Mouse (Mus musculus) embryonic facial prominence, embryonic 12.5 days (tissue): ENCODE results near the gene Tmem189. TPM values are rescaled to one million over a fixed set of nuclear protein-coding genes. Genes with fewer than 3 reads are reported as not detected.

Experiments
- ATAC-seq: fragments of 200-750 bp; cut with Nextera tagmentation; 2 replicates; pipeline ENCODE4 v1.8.0; 2017; ENCODE audit not compliant: insufficient number of reproducible peaks, insufficient read depth, low FRiP score, low TSS enrichment
- H3K27ac ChIP-seq: fragments of 300-500 bp; sonication (generic); 2 replicates; pipeline ENCODE4 v1.5.1; 2016; ENCODE audit warnings: mild to moderate bottlenecking
- H3K27me3 ChIP-seq: fragments of 300-500 bp; sonication (generic); 2 replicates; pipeline ENCODE4 v1.6.1; 2016; ENCODE audit warnings: mild to moderate bottlenecking, moderate library complexity
- H3K36me3 ChIP-seq: fragments of 300-500 bp; sonication (generic); 2 replicates; pipeline ENCODE4 v1.6.1; 2016; ENCODE audit warnings: mild to moderate bottlenecking
- H3K4me1 ChIP-seq: fragments of 300-500 bp; sonication (generic); 2 replicates; pipeline ENCODE4 v1.6.1; 2016
- H3K4me2 ChIP-seq: fragments of 300-500 bp; sonication (generic); replicated peaks from 2 replicates; pipeline ENCODE4 v1.6.1; 2016; ENCODE audit warnings: mild to moderate bottlenecking, moderate library complexity
- H3K4me3 ChIP-seq: fragments of 300-500 bp; sonication (generic); 2 replicates; pipeline ENCODE4 v1.5.1; 2016; ENCODE audit warnings: mild to moderate bottlenecking
- H3K9ac ChIP-seq: fragments of 300-500 bp; sonication (generic); 2 replicates; pipeline ENCODE4 v1.6.1; 2016; ENCODE audit warnings: mild to moderate bottlenecking, moderate library complexity
- H3K9me3 ChIP-seq: fragments of 300-500 bp; sonication (generic); 2 replicates; pipeline ENCODE4 v1.6.1; 2016; ENCODE audit warnings: mild to moderate bottlenecking, moderate library complexity
- WGBS: fragments of 180-500 bp; shearing (Covaris S2); methylation state at CpG from one replicate; pipeline ENCODE4 v1.1.7; 2016; 5-methylcytosine and 5-hydroxymethylcytosine counted together
- polyA plus RNA-seq: library from polyadenylated mRNA; unstranded; fragments of >200 nt; fragmentation: Nextera tagmentation; extraction: Ambion mirVana; gene quantifications from 2 replicates; pipeline ENCODE4 v1.2.1, GENCODE M21; 2016

Gene Tmem189
- polyA plus RNA-seq, 1 experiment from 2014 or later = 45.0 TPM

GRCm38 (mm10) chr2:167605817-167606744 lies 83.5 kb downstream of the Tmem189 start:
- Histone ChIP-seq H3K4me3 (no peak overlapping the region), H3K4me2 (no peak overlapping the region), H3K27ac (no peak overlapping the region), H3K4me1 (peaks cover 16% of the 10 kb centered on the region), H3K27me3 (no peaks in the 10 kb centered on the region), H3K9me3 (no peaks in the 10 kb centered on the region), H3K9ac (no peak overlapping the region), H3K36me3 (peaks cover 31% of the 10 kb centered on the region)
- ATAC-seq = no peak
- 74% methylated on average over 17 of the region's 17 CpGs for WGBS

- Histone ChIP-seq H3K4me2 (no peak overlapping the region), H3K27ac (no peak overlapping the region), H3K4me1 (peaks cover 23% of the 10 kb centered on the region), H3K4me3 (no peak overlapping the region), H3K9ac (no peak overlapping the region), H3K36me3 (peaks cover 28% of the 10 kb centered on the region), H3K9me3 (no peaks in the 10 kb centered on the region), H3K27me3 (no peaks in the 10 kb centered on the region)
- 33% methylated on average over 11 of the region's 11 CpGs for WGBS
- ATAC-seq = peak; percentile 16; the same call in 1 of the 2 replicates
These were observed 84.3 kb downstream of the Tmem189 start for GRCm38 (mm10) chr2:167605178-167605794.

GRCm38 (mm10) chr2:167602978-167603377 lies 86.6 kb downstream of the Tmem189 start:
- H3K4me3 ChIP-seq = no peak overlapping the region
- no peaks in the 10 kb centered on the region for H3K27me3 ChIP-seq
- peaks cover 15% of the 10 kb centered on the region for H3K36me3 ChIP-seq
- no peak overlapping the region for H3K27ac ChIP-seq
- H3K4me2 ChIP-seq = no peak overlapping the region
- no peak overlapping the region for H3K9ac ChIP-seq
- no peak for ATAC-seq
- peaks cover 33% of the 10 kb centered on the region for H3K4me1 ChIP-seq
- no peaks in the 10 kb centered on the region for H3K9me3 ChIP-seq
- 36% methylated on average over 5 of the region's 5 CpGs for WGBS

DNA sequence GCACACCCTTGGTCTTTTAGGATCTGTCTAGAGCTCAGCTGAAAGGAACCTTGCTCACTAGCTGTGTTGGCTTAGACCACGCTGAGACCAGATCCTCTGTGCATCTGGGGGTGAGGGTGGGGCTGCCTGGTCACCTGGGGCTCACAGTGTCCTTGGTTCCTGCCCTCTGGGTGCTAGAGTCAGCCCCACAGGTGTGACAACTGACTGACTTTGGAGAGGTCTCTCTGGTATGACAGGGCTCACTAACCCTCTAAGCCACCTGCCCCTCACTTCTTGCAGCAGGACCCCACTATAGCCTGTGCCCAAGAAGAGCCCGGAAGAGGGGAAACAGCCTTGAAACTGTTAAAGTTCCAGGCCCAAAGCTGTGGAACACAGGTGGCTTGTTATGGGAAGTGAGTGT lies 87.3 kb downstream of the Tmem189 start:
- no peaks in the 10 kb centered on the region for H3K27me3 ChIP-seq
- ATAC-seq = no peak
- no peak overlapping the region for H3K4me2 ChIP-seq
- peaks cover 39% of the 10 kb centered on the region for H3K4me1 ChIP-seq
- H3K36me3 ChIP-seq = peaks cover 12% of the 10 kb centered on the region
- H3K4me3 ChIP-seq = no peak overlapping the region
- H3K27ac ChIP-seq = no peak overlapping the region
- WGBS = 71% methylated on average over 2 of the region's 2 CpGs
- no peak overlapping the region for H3K9ac ChIP-seq
- no peaks in the 10 kb centered on the region for H3K9me3 ChIP-seq

DNA sequence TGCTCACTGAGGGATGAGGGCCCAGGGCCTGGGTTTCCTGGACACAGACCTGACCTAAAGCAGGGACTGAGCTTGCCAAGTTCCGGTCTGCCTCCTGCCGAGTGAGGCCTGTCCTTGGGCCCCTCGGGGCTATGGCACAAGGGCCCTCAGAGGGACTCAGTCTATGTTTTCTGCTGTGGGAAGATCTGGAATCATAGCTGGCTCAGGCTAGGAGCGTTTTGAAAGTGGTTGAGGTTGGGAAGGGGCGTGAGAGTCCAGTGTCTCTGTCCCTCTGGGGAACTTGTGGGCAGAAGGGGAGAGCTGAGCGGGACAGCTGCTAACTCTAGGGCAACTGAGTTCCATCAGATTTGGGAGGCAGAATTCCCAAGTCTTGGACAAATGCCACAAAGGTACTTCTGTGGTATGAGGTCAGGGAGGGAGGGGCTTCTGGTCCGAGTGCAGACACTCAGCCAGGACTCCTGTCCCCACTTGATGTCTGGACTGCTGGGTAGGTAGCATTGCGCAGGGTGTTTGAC lies 89.1 kb downstream of the Tmem189 start:
- peak overlapping the region; percentile 26; the same call in 1 of the 2 replicates for H3K27ac ChIP-seq
- H3K4me3 ChIP-seq = no peak overlapping the region
- no peaks in the 10 kb centered on the region for H3K9me3 ChIP-seq
- 63% methylated on average over 8 of the region's 8 CpGs for WGBS
- no peaks in the 10 kb centered on the region for H3K36me3 ChIP-seq
- H3K4me1 ChIP-seq = peaks cover 56% of the 10 kb centered on the region
- H3K4me2 ChIP-seq = no peak overlapping the region
- no peak for ATAC-seq
- H3K9ac ChIP-seq = no peak overlapping the region
- no peaks in the 10 kb centered on the region for H3K27me3 ChIP-seq

GRCm38 (mm10) chr2:167599917-167600316 lies 89.7 kb downstream of the Tmem189 start:
- H3K36me3 ChIP-seq = no peaks in the 10 kb centered on the region
- H3K9ac ChIP-seq = no peak overlapping the region
- H3K27me3 ChIP-seq = no peaks in the 10 kb centered on the region
- no peaks in the 10 kb centered on the region for H3K9me3 ChIP-seq
- 66% methylated on average over 6 of the region's 6 CpGs for WGBS
- ATAC-seq = no peak
- H3K27ac ChIP-seq = peak overlapping the region; percentile 26; the same call in 1 of the 2 replicates
- no peak overlapping the region for H3K4me2 ChIP-seq
- H3K4me1 ChIP-seq = peaks cover 58% of the 10 kb centered on the region
- no peak overlapping the region for H3K4me3 ChIP-seq

GRCm38 (mm10) chr2:167599195-167599594 lies 90.4 kb downstream of the Tmem189 start:
- ATAC-seq = no peak
- H3K4me1 ChIP-seq = peaks cover 59% of the 10 kb centered on the region
- no peak overlapping the region for H3K4me2 ChIP-seq
- 0 out of 2 replicates have a peak overlapping the region, but pooled peaks have one; percentile 96 for H3K27ac ChIP-seq
- no peaks in the 10 kb centered on the region for H3K27me3 ChIP-seq
- no peak overlapping the region for H3K4me3 ChIP-seq
- 33% methylated on average over 5 of the region's 5 CpGs for WGBS
- H3K9me3 ChIP-seq = no peaks in the 10 kb centered on the region
- no peak overlapping the region for H3K9ac ChIP-seq
- H3K36me3 ChIP-seq = no peaks in the 10 kb centered on the region

GRCm38 (mm10) chr2:167597492-167598186 lies 92.0 kb downstream of the Tmem189 start:
- H3K4me3 ChIP-seq = peak overlapping the region; percentile 9; the same call in 1 of the 2 replicates

DNA sequence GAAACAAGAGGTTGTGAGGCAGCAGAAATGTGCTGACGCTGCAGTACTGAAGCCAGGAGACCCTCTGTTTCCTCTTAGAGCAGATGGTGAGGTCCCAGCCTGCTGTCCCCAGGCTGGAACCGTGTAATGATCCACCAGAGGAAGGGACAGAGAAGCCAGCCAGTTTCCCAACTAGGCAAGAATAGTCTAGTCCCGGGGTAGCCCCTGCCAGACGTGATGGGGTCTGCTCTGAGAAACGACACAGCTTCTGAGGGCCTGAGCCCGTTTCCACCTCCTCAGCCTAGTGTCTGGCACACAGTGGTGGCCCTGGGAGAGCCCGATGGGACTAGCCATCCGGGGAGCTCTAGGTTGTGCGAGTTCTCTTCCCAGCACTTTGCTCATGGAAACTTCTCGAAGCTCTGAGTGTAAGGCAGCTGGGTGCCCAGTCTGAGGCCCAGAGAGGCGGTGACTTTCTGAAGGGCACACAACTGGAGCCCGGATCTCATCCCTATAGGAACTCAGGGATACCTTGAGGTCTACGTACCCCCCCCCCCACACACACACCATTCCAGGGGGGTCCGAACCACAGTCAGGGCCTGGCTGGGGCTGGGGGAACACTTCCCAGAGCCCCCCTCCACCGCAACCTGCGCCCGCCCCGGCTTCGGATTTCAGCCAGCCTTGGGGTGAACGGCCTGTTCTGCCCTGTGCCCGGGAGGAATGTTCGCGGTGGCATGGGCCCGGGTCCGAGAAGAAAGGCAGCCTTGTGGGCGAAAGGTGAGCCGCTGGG lies 92.7 kb downstream of the Tmem189 start:
- peak overlapping the region; percentile 12; the same call in 1 of the 2 replicates for H3K9ac ChIP-seq
- peak; percentile 79 for ATAC-seq
- no peaks in the 10 kb centered on the region for H3K27me3 ChIP-seq
- H3K4me2 ChIP-seq = peak overlapping the region; percentile 45
- no peaks in the 10 kb centered on the region for H3K36me3 ChIP-seq
- WGBS = 9% methylated on average over 27 of the region's 27 CpGs
- H3K4me3 ChIP-seq = peak overlapping the region; percentile 9; the same call in 1 of the 2 replicates
- peak overlapping the region; percentile 96 for H3K27ac ChIP-seq
- H3K4me1 ChIP-seq = peaks cover 61% of the 10 kb centered on the region
- no peaks in the 10 kb centered on the region for H3K9me3 ChIP-seq

More at GRCm38 (mm10) chr2:167597492-167598186, 92.0 kb downstream of the Tmem189 start:
- Histone ChIP-seq H3K27me3 (no peaks in the 10 kb centered on the region), H3K9me3 (no peaks in the 10 kb centered on the region), H3K4me1 (peaks cover 61% of the 10 kb centered on the region), H3K36me3 (no peaks in the 10 kb centered on the region), H3K4me2 (peak overlapping the region; percentile 45), H3K27ac (peak overlapping the region; percentile 96), H3K9ac (peak overlapping the region; percentile 12; the same call in 1 of the 2 replicates)
- 14% methylated on average over 40 of the region's 40 CpGs for WGBS
- peak; percentile 85 for ATAC-seq

- ATAC-seq = no peak
- Histone ChIP-seq H3K4me3 (no peak overlapping the region), H3K36me3 (no peaks in the 10 kb centered on the region), H3K27ac (peak overlapping the region; percentile 96), H3K9me3 (no peaks in the 10 kb centered on the region), H3K4me1 (peaks cover 61% of the 10 kb centered on the region), H3K27me3 (no peaks in the 10 kb centered on the region), H3K4me2 (0 out of 2 replicates have a peak overlapping the region, but pooled peaks have one; percentile 45), H3K9ac (no peak overlapping the region)
- WGBS = 25% methylated on average over 4 of the region's 4 CpGs
These were observed 93.4 kb downstream of the Tmem189 start for GRCm38 (mm10) chr2:167596262-167596661.
